Mouse (Mus musculus): ENCODE data around the gene Wls.

DNA sequence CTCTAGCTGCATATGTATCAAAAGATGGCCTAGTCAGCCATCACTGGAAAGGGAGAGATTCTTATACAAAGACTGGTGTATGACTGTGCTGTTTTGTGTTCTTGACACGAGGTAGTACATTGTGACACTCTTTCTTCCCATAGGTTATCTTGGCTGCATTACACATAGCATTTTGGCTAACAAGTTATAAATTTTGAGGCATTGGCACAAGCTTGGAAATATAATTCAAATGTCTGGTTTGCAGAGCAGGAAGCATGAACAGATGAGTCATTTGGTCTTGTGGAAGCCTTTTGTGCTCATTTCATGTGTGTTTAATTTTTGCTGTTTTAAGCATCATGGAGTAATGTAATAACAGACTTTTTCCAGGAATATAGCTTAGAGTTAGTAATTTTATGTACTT is 26.2 kb downstream of the Wls start:
- TF ChIP-seq CTCF (IDR thresholded peaks at IDR 0.05; ENCODE audit: extremely low read depth, insufficient read length, insufficient replicate concordance, low read depth, low read length) (no peak), POLR2A (IDR thresholded peaks at IDR 0.05; ENCODE audit: low read depth, low read length) (no peak)
